Mouse (Mus musculus) hindbrain, postnatal 0 days (tissue): Measurements from ENCODE around the gene Slc9a3r1. TPM values are rescaled to one million over a fixed set of nuclear protein-coding genes. Genes with fewer than 3 reads are reported as not detected.

Experiments used
- ATAC-seq: fragments of 200-750 bp; cut with Nextera tagmentation; 2 replicates; pipeline ENCODE4 v1.8.0; 2017; ENCODE audit warnings: mild to moderate bottlenecking, moderate TSS enrichment, moderate library complexity
- DNase-seq: peaks from one replicate; pipeline ENCODE4 v3.0.0-alpha.2; 2015; ENCODE audit warnings: low spot score
- H3K27ac ChIP-seq: fragments of 300-500 bp; sonication (generic); 2 replicates; pipeline ENCODE4 v1.5.1; 2014; ENCODE audit warnings: mild to moderate bottlenecking
- H3K27me3 ChIP-seq: fragments of 300-500 bp; sonication (generic); 2 replicates; pipeline ENCODE4 v1.6.1; 2014; ENCODE audit warnings: low read length, mixed read lengths; ENCODE audit not compliant: insufficient read depth
- H3K36me3 ChIP-seq: fragments of 300-500 bp; sonication (generic); 2 replicates; pipeline ENCODE4 v1.6.1; 2014; ENCODE audit warnings: low read length, mixed read lengths; ENCODE audit not compliant: insufficient read depth
- H3K4me1 ChIP-seq: fragments of 300-500 bp; sonication (generic); 2 replicates; pipeline ENCODE4 v1.6.1; 2014; ENCODE audit warnings: antibody characterized with exemption, low read length, mixed read lengths; ENCODE audit not compliant: insufficient read depth
- H3K4me2 ChIP-seq: fragments of 300-500 bp; sonication (generic); 2 replicates; pipeline ENCODE4 v1.6.1; 2014; ENCODE audit warnings: low read depth, mild to moderate bottlenecking, low read length, moderate library complexity, mixed read lengths
- H3K4me3 ChIP-seq: fragments of 300-500 bp; sonication (generic); 2 replicates; pipeline ENCODE4 v1.5.1; 2014; ENCODE audit warnings: low read length
- H3K9ac ChIP-seq: fragments of 300-500 bp; sonication (generic); replicated peaks from 2 replicates; pipeline ENCODE4 v1.6.1; 2014; ENCODE audit warnings: mild to moderate bottlenecking, low read length, moderate library complexity, mixed read lengths
- H3K9me3 ChIP-seq: fragments of 300-500 bp; sonication (generic); 2 replicates; pipeline ENCODE4 v1.6.1; 2016; ENCODE audit warnings: low read length, mixed read lengths
- CTCF ChIP-seq: IDR thresholded peaks from 2 replicates; pipeline ENCODE4 v1.5.1; 2016; ENCODE audit warnings: antibody characterized with exemption, control low read depth, low read depth
- WGBS: fragments of 180-500 bp; shearing (Covaris S2); extraction: QIAGEN DNeasy Blood & Tissue Kit; methylation state at CpG from one replicate; pipeline ENCODE4 v1.1.7; 2014; 5-methylcytosine and 5-hydroxymethylcytosine counted together
- polyA plus RNA-seq: library from polyadenylated mRNA; unstranded; fragments of >200 nt; fragmentation: Nextera tagmentation; extraction: Ambion mirVana; gene quantifications from 2 replicates; pipeline ENCODE4 v1.2.1, GENCODE M21; 2015
- total RNA-seq: library from RNA; depleted of rRNA; stranded (reverse); fragments of >200 nt; gene quantifications from 2 replicates; pipeline ENCODE4 v1.2.3, GENCODE M21; 2014

The Slc9a3r1 gene
- total and polyA plus RNA-seq, 2 experiments from 2014 or later, result 72.6 to 91.8 TPM

DNA sequence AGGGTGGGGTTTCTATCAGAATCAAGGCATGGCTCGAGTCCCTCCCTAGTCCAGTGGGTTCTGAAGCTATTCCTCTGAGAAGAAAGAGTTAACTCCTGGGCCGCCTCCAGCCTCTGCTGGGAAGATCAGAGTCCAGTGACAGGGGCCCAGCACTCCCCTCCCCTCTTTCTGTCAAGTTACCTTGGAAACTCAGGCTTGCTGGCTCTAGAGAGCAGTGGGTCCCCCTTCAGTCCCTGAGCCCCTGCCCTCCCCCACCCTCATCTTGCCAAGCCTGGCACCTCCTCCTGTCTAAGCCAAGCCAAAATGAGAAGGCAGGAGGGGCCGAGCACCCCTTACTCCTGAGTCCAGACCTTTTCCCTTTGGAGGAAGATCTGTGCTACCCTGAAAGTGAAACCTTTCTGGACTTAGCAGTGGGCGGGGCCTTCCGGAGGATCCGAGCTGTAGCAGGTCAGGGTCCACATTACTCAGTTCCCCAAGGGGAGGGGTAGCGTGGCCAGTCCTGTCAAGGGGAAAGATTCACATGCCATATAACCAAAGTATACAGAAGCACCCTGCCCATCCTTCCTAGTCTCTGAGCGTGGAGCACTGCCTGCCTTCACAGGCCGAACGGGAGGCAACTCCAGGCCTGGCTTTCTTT is 14.5 kb downstream of the Slc9a3r1 start:
- no peak overlapping the region for H3K9ac ChIP-seq
- DNase-seq, result peak; percentile 84
- no peaks in the 10 kb centered on the region for H3K36me3 ChIP-seq
- H3K4me3 ChIP-seq, result no peak overlapping the region
- no peak for TF ChIP-seq CTCF
- ATAC-seq, result peak; percentile 76
- H3K4me2 ChIP-seq, result no peak overlapping the region; the same call in 1 of the 2 replicates
- H3K4me1 ChIP-seq, result peaks cover 14% of the 10 kb centered on the region
- H3K9me3 ChIP-seq, result no peaks in the 10 kb centered on the region
- peak overlapping the region; percentile 68 for H3K27ac ChIP-seq
- 18% methylated on average over 10 of the region's 10 CpGs for WGBS
- no peaks in the 10 kb centered on the region for H3K27me3 ChIP-seq

DNA sequence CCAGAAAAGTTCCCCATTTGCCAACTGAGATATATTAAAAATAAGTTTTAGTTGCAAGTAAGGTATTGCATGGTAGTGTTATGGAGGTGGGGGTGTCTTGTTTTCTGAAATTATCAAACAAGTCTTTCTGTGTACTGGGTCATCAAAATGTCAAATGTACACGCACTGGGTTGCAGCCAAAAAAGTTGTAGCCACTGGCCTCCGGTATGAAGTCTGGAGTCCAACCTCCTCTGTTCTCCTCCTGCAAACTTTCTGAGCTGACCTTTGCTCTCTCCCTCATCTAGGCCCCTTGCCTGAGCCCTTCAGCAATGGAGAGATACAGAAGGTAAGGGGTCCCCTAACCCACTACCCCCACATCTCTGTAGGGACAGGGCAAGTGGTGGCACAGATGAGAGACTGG is 15.6 kb downstream of the Slc9a3r1 start:
- ATAC-seq (no peak), DNase-seq (no peak)
- TF ChIP-seq CTCF, result no peak
- H3K27me3 ChIP-seq, result no peaks in the 10 kb centered on the region
- H3K4me2 ChIP-seq, result no peak overlapping the region
- no peak overlapping the region for H3K9ac ChIP-seq
- no peak overlapping the region for H3K4me3 ChIP-seq
- 52% methylated on average over 2 of the region's 2 CpGs for WGBS
- H3K27ac ChIP-seq, result peak overlapping the region; percentile 68; the same call in 1 of the 2 replicates
- no peaks in the 10 kb centered on the region for H3K9me3 ChIP-seq
- H3K4me1 ChIP-seq, result peaks cover 14% of the 10 kb centered on the region
- H3K36me3 ChIP-seq, result no peaks in the 10 kb centered on the region

DNA sequence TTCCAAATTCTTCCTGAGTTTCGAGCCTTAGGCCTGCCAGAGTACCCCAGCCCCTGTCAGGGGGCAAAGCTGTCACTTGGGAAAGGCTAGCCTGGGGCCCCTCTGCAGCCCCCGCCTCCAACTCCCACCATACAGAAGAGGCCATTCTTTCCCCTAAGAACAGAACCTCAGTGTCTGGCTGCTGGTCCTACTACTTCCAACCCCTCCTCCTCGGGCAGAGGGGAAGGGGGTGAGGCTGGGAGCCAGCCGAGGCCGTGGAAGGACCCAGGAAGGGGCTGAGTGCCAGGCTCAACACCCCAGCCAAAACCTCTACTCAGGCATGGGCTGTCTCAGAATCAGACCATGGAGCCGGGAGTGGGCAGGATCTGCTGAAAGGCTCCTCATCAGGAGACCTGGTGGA is 16.1 kb downstream of the Slc9a3r1 start:
- Histone ChIP-seq H3K27ac (peak overlapping the region; percentile 68; the same call in 1 of the 2 replicates), H3K9ac (no peak overlapping the region), H3K4me2 (no peak overlapping the region), H3K27me3 (no peaks in the 10 kb centered on the region), H3K36me3 (no peaks in the 10 kb centered on the region), H3K4me1 (peaks cover 10% of the 10 kb centered on the region), H3K9me3 (no peaks in the 10 kb centered on the region), H3K4me3 (no peak overlapping the region)
- no peak for TF ChIP-seq CTCF
- DNase-seq (peak; percentile 83), ATAC-seq (peak; percentile 79)
- WGBS, result 44% methylated on average over 6 of the region's 6 CpGs

DNA sequence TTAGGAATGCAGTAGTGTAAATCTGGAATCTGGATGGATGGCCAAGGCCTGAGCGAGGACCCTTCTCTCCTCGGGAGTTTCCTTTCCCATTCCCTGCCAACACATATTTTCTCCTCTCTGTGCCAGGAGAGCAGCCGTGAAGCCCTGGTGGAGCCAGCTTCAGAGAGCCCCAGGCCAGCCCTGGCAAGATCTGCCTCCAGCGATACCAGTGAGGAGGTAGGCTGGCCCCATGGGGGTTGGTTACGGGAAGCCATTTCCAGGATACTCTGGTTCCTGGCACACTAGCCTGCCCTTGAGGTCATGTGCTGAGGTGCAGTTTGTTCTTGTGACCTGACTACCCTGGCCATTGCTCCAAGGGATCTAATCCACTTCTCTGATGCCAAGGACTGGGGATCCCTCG is 16.7 kb downstream of the Slc9a3r1 start:
- no peak for TF ChIP-seq CTCF
- no peaks in the 10 kb centered on the region for H3K36me3 ChIP-seq
- H3K4me3 ChIP-seq, result no peak overlapping the region
- no peak overlapping the region for H3K4me2 ChIP-seq
- peaks cover 6% of the 10 kb centered on the region for H3K4me1 ChIP-seq
- H3K27me3 ChIP-seq, result no peaks in the 10 kb centered on the region
- DNase-seq (peak; percentile 52), ATAC-seq (no peak)
- no peak overlapping the region for H3K9ac ChIP-seq
- H3K9me3 ChIP-seq, result no peaks in the 10 kb centered on the region
- WGBS, result 43% methylated on average over 6 of the region's 6 CpGs
- peak overlapping the region; percentile 64; the same call in 1 of the 2 replicates for H3K27ac ChIP-seq

DNA sequence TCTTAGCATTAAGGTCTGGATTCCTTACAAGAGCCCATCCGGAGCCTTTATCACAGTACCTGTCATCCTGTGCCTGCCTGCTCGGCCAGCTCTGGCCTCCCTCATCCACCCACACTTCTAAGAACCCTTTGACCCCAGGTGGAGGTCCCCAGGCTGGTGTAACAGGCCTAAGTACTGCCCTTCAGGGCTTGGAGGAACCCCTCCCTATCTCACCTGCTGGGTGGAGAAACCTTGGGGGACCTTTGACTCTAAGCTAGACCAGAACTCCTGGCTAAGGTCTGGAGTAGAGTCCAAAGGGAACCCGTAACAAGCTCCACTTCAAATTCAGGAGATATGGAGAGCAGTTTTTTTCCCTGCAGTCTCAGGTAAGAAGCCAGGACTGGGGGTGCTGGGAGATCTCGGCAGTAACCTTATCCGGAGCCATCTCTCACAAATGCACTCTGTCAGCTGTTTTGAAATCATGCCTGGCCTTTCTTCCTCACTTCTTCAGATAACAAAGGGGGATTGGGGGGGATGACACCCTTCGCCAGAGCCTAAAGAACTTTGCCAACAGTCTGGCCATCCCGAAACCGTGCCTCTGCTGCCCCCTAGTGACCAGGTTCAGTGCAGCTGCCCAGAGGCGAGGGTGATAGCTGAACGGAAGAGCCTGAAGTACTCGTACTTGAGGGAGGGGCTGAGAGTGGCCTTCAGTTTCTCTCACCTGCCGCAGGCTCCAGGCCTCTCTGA is 18.9 kb downstream of the Slc9a3r1 start:
- H3K27me3 ChIP-seq, result no peaks in the 10 kb centered on the region
- WGBS, result 23% methylated on average over 12 of the region's 12 CpGs
- peaks cover 4% of the 10 kb centered on the region; the same call in 1 of the 2 replicates for H3K4me1 ChIP-seq
- TF ChIP-seq CTCF, result peak; percentile 95
- no peak overlapping the region for H3K27ac ChIP-seq
- H3K36me3 ChIP-seq, result no peaks in the 10 kb centered on the region
- H3K4me2 ChIP-seq, result no peak overlapping the region
- DNase-seq, result peak; percentile 87
- H3K9ac ChIP-seq, result no peak overlapping the region
- H3K4me3 ChIP-seq, result no peak overlapping the region
- no peaks in the 10 kb centered on the region for H3K9me3 ChIP-seq
- no peak for ATAC-seq

DNA sequence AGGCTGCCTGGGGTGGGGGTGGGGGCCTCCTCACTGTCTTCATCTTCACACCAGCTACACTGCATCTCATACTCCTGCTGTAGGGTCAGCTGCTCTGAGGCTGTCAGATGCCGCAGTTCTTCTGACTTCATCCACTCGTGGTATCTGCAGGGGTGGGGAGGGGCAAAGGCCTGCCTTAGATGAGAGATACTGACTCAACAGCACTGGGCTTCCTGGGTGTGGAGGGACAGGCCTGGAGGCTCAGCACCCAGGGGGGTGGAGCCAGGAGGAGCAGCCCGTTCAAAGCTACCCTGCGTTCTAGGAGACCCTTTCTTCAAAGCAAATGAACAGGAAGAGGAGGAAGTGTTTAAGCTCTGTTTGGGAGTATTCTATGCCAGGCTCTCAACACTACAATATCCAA is 21.8 kb downstream of the Slc9a3r1 start:
- H3K9me3 ChIP-seq, result no peaks in the 10 kb centered on the region
- H3K9ac ChIP-seq, result no peak overlapping the region
- no peak for DNase-seq
- no peak overlapping the region for H3K4me3 ChIP-seq
- H3K36me3 ChIP-seq, result no peaks in the 10 kb centered on the region
- peaks cover 9% of the 10 kb centered on the region; the same call in 1 of the 2 replicates for H3K4me1 ChIP-seq
- H3K27ac ChIP-seq, result no peak overlapping the region
- no peak overlapping the region for H3K4me2 ChIP-seq
- no peak for TF ChIP-seq CTCF
- no peak for ATAC-seq
- no peaks in the 10 kb centered on the region for H3K27me3 ChIP-seq
- whole genome bisulfite sequencing, result 42% methylated on average over 4 of the region's 4 CpGs
